Mouse (Mus musculus) limb, embryonic 10.5 days (tissue): Measurements from ENCODE around the gene Dmrtc2. TPM values are rescaled to one million over a fixed set of nuclear protein-coding genes. Genes with fewer than 3 reads are reported as not detected.

Experiments
- DNase-seq: peaks from one replicate; pipeline ENCODE4 v3.0.0-alpha.2; 2017; ENCODE audit warnings: low spot score
- H3K27ac ChIP-seq: fragments of 300-500 bp; sonication (generic); 2 replicates; pipeline ENCODE4 v1.5.1; 2016; ENCODE audit warnings: mild to moderate bottlenecking
- H3K27me3 ChIP-seq: fragments of 300-500 bp; sonication (generic); 2 replicates; pipeline ENCODE4 v1.6.1; 2016; ENCODE audit warnings: low read depth, mild to moderate bottlenecking; ENCODE audit not compliant: poor library complexity, severe bottlenecking
- H3K36me3 ChIP-seq: fragments of 300-500 bp; sonication (generic); 2 replicates; pipeline ENCODE4 v1.6.1; 2016; ENCODE audit warnings: mild to moderate bottlenecking, moderate library complexity
- H3K4me1 ChIP-seq: fragments of 300-500 bp; sonication (generic); 2 replicates; pipeline ENCODE4 v1.6.1; 2016
- H3K4me3 ChIP-seq: fragments of 300-500 bp; sonication (generic); 2 replicates; pipeline ENCODE4 v1.5.1; 2016; ENCODE audit warnings: mild to moderate bottlenecking, moderate library complexity
- H3K9me3 ChIP-seq: fragments of 300-500 bp; sonication (generic); replicated peaks from 2 replicates; pipeline ENCODE4 v1.6.1; 2016; ENCODE audit warnings: mild to moderate bottlenecking
- WGBS: fragments of 180-500 bp; shearing (Covaris S2); methylation state at CpG from one replicate; pipeline ENCODE4 v1.1.7; 2016; 5-methylcytosine and 5-hydroxymethylcytosine counted together
- polyA plus RNA-seq: library from polyadenylated mRNA; unstranded; fragments of >200 nt; fragmentation: Nextera tagmentation; extraction: Ambion mirVana; gene quantifications from 2 replicates; pipeline ENCODE4 v1.2.1, GENCODE M21; 2016

Gene Dmrtc2
- polyA plus RNA-seq, 1 experiment from 2014 or later = not detected

DNA sequence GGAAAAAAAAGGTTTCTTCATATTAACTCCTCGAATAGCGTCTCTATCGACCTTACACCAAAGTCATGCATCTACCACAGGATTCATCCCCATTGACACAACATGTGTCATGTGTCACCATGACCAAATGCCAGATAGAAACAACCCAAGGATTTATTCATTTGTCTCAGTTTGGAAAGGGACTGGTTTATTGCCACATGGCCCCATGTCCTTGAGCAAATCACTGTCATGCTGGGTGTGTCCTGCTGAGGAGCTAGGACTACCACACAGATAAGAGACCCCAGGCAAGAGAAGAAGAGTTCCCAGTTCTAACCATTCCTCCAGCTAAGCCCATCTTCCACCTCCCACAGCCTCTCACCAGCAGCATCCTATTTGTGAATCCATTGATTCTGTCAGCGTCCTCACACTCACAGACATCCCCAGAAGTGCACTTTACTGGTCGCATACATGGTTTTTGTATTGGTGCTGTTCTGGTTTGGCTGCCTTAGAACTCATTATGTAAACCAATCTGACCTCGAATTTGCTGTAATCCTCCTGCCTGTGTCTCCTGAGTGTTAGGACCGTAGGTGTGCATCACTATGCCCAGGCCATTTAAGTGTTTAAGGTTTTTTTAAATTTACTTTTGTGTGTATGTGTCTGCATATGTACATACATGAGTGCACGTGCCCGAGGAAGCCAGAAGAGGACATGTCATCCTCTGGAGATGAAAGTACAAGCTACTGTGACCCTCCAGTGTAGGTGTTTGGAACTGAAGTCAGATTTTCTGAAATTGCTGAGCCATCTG lies 12.8 kb downstream of the Dmrtc2 start:
- Histone ChIP-seq H3K4me1 (peaks cover 23% of the 10 kb centered on the region), H3K9me3 (no peaks in the 10 kb centered on the region), H3K27ac (no peak overlapping the region), H3K36me3 (peaks cover 24% of the 10 kb centered on the region), H3K4me3 (no peak overlapping the region), H3K27me3 (no peaks in the 10 kb centered on the region)
- DNase-seq = no peak
- 94% methylated on average over 9 of the region's 9 CpGs for WGBS

GRCm38 (mm10) chr7:24883896-24884692 lies 14.2 kb downstream of the Dmrtc2 start, which contains the start of gene Rps19:
Rps19 (plus strand) TSS chr7:24884371.
- H3K27me3 ChIP-seq = no peaks in the 10 kb centered on the region
- peak; percentile 97 for DNase-seq
- peaks cover 31% of the 10 kb centered on the region for H3K4me1 ChIP-seq
- H3K36me3 ChIP-seq = peaks cover 39% of the 10 kb centered on the region
- no peaks in the 10 kb centered on the region for H3K9me3 ChIP-seq
- peak within 1 kb of the TSS; percentile 99 for H3K27ac ChIP-seq
- WGBS = under 1% methylated on average over 57 of the region's 57 CpGs
- peak within 1 kb of the TSS; percentile 99 for H3K4me3 ChIP-seq

- under 1% methylated on average over 47 of the region's 47 CpGs for WGBS
- Histone ChIP-seq H3K27ac (peak overlapping the region; percentile 99), H3K27me3 (no peaks in the 10 kb centered on the region), H3K4me3 (peak overlapping the region; percentile 99), H3K36me3 (peaks cover 46% of the 10 kb centered on the region), H3K4me1 (peaks cover 31% of the 10 kb centered on the region), H3K9me3 (no peaks in the 10 kb centered on the region)
- DNase-seq = no peak
These were observed 14.9 kb downstream of the Dmrtc2 start for GRCm38 (mm10) chr7:24884693-24885291.

- Histone ChIP-seq H3K27me3 (no peaks in the 10 kb centered on the region), H3K4me1 (peaks cover 31% of the 10 kb centered on the region), H3K9me3 (no peaks in the 10 kb centered on the region), H3K4me3 (peak overlapping the region; percentile 99), H3K27ac (peak overlapping the region; percentile 99), H3K36me3 (peaks cover 55% of the 10 kb centered on the region)
- no peak for DNase-seq
- 51% methylated on average over 12 of the region's 12 CpGs for WGBS
These were observed 15.8 kb downstream of the Dmrtc2 start for GRCm38 (mm10) chr7:24885468-24886307.

- H3K36me3 ChIP-seq = peaks cover 60% of the 10 kb centered on the region
- peak overlapping the region; percentile 99 for H3K27ac ChIP-seq
- peaks cover 31% of the 10 kb centered on the region for H3K4me1 ChIP-seq
- H3K27me3 ChIP-seq = no peaks in the 10 kb centered on the region
- peak overlapping the region; percentile 99 for H3K4me3 ChIP-seq
- no peaks in the 10 kb centered on the region for H3K9me3 ChIP-seq
- 84% methylated on average over 4 of the region's 4 CpGs for WGBS
- DNase-seq = no peak
These were observed 16.4 kb downstream of the Dmrtc2 start for GRCm38 (mm10) chr7:24886308-24886633.

DNA sequence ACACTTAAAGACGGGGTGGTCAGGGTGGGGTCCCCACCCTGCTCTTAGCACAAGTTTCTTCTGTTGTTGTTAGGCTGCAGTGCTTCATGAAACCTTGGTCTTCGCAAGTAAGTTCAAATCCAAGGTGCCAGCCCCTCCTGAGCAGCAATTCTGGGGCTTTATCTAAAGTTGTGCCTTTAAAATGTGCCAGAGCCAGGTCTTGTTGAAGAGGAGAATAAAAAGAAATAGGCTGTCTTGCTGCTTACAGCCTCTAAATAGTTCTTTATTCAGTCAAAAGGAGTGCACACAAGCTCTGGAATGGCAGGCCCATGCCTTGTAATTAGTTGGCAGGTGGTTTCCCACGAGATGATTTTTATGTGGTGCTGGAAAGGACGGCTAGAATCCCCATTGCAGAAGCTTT lies 17.2 kb downstream of the Dmrtc2 start:
- peaks cover 62% of the 10 kb centered on the region for H3K36me3 ChIP-seq
- H3K9me3 ChIP-seq = no peaks in the 10 kb centered on the region
- H3K27ac ChIP-seq = no peak overlapping the region
- peaks cover 31% of the 10 kb centered on the region for H3K4me1 ChIP-seq
- 79% methylated on average over 4 of the region's 4 CpGs for WGBS
- no peaks in the 10 kb centered on the region for H3K27me3 ChIP-seq
- no peak for DNase-seq
- peak overlapping the region; percentile 99; the same call in 1 of the 2 replicates for H3K4me3 ChIP-seq

DNA sequence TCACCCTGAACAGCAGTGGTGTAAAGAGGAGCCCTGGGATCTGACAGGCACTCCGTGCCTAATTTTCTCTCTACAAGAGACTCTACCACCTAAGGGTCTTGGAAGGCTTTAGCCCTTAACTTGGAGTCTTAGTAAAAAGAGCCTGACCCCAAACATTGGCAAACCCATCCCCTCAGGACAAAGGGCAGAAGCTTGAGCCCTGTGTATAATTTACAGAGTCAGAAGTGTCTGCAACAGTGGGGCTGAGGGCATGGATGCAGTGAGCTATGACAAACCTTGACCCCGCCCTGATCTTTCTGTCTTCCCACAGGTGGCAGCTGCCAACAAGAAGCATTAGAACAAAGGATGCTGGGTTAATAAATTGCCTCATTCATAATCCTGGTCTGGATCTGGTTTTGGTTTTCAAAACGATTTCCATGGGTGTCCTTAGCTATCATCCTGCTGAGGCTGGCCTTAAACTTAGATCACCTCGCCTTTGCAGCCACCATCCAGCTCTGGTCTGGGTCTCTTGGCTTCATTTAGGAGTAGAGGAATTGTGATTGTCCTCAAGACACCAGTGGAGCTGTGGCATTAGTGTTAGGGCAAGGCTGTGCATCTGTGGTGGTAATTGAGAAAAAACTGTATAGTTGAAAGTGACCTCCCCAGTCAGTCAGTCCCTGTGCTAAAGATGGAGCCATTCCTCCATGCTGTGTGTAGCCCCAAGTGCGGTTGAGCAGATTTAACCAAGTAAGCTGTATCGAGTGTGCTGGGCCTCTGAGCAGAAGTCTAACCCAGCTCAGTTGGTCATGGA lies 19.8 kb downstream of the Dmrtc2 start:
- peaks cover 62% of the 10 kb centered on the region for H3K36me3 ChIP-seq
- no peak overlapping the region for H3K4me3 ChIP-seq
- no peak overlapping the region for H3K27ac ChIP-seq
- WGBS = 83% methylated on average over 6 of the region's 6 CpGs
- H3K9me3 ChIP-seq = no peaks in the 10 kb centered on the region
- no peak for DNase-seq
- H3K4me1 ChIP-seq = peaks cover 31% of the 10 kb centered on the region
- H3K27me3 ChIP-seq = no peaks in the 10 kb centered on the region

DNA sequence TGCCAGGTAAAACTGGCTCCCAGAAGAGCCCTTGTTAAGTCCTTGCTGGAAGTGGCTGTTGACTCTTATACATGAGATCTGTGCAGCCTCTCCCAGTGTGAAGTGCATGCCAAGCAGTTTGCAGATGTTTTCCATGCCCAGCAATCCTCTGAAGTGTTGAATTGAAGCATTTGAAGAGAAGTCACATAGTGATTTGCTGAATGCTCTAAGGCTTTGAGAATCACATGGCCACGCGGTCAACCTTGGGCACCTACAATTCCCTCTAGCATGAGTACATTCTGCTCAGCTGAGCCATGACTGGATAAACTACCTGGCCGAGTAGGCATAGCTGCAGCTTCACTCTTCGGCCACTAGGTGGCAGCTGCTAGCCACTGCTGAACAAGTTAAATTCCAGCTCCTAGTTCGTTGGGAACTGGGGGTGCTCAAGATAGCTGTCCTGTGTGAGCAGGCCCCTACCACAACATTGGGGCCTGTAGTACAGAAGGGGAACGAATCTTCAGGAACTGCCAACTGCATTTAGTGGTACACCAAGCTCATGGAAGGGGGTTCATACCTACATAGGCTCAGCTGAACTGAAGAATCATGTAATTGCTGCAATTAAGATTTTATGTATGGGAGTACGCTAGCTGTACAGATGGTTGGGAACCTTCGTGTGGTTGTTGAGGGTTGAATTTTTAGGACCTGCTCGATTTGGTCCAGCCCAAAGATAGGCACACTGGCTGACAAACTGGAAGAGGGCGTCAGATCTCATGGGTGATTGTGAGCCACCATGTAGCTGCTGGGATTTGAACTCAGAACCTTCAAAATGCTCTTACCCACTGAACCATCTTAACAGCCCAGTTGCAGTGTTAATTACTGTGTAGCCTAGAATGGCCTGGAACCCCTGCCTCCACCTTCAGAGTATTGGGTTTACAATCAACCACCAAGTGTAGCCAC lies 20.7 kb downstream of the Dmrtc2 start:
- WGBS = 32% methylated on average over 10 of the region's 10 CpGs
- Histone ChIP-seq H3K4me1 (peaks cover 29% of the 10 kb centered on the region), H3K27ac (no peak overlapping the region), H3K4me3 (no peak overlapping the region), H3K9me3 (no peaks in the 10 kb centered on the region), H3K36me3 (peaks cover 59% of the 10 kb centered on the region), H3K27me3 (no peaks in the 10 kb centered on the region)
- DNase-seq = peak; percentile 79

DNA sequence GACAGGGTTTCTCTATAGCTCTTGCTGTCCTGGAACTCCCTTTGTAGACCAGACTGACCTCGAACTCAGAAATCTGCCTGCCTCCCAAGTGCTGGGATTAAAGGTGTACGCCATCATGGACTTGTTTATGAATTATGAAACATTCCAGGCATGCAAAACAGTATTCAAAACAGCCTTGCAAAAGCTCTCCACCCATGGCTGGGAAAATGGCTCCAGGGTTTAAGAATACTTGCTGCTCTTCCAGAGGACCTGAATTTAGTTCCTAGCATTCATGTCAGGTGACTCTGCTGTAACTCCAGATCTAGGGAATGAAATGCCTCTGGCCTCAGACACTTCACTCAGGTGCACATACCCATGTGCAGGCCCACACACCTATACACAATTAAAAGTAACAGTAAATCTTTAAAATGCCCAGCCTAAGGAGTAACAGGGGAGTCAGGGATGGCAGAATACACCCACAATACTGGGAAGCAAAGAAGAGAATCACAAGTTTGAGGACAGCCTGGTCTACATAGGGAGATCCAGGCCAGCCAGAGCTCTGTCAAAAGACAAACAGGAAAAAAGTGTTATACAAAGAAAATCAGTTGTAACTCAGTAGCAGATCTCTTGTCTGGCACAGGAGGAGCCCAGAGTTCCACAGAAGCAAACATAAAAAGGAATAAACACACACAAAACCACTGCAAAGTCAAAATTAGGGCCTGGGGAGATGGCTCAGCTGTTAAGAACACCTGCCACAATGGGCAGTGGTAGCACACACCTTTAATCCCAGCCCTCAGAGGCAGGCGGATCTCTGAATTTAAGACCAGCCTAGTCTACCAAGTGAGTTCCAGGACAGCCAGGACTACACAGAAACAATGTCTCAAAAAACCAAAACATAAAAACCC lies 21.6 kb downstream of the Dmrtc2 start:
- H3K27ac ChIP-seq = no peak overlapping the region
- no peaks in the 10 kb centered on the region for H3K9me3 ChIP-seq
- no peak for DNase-seq
- no peaks in the 10 kb centered on the region for H3K27me3 ChIP-seq
- H3K4me3 ChIP-seq = no peak overlapping the region
- peaks cover 50% of the 10 kb centered on the region for H3K36me3 ChIP-seq
- WGBS = 76% methylated on average over 3 of the region's 3 CpGs
- peaks cover 20% of the 10 kb centered on the region for H3K4me1 ChIP-seq

DNA sequence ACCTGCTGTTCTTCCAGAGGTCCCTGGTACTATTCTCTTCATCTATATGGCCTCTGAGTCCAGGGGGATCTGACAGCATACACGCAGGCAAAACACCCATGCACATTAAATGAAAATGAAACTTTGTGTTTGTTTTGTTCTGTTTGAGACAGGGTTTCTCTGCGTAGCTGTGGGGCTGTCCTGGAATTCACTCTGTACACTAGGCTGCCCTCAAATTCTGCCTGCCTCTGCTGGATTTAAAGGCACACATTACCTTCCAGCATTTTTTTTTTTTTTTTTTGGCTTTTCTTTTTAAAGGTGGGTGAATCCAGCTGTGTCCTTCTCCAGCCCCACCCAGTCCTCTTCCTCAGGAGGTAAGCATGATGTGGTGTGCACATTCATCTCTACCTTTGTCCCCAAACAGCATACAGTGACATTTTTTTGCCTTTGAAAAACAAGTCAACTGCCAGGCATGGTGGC lies 22.3 kb downstream of the Dmrtc2 start:
- peaks cover 14% of the 10 kb centered on the region for H3K4me1 ChIP-seq
- no peak for DNase-seq
- 74% methylated on average over 2 of the region's 2 CpGs for whole genome bisulfite sequencing
- no peaks in the 10 kb centered on the region for H3K27me3 ChIP-seq
- no peak overlapping the region for H3K4me3 ChIP-seq
- H3K9me3 ChIP-seq = no peaks in the 10 kb centered on the region
- H3K36me3 ChIP-seq = peaks cover 43% of the 10 kb centered on the region
- H3K27ac ChIP-seq = no peak overlapping the region
